Mouse (Mus musculus) heart, postnatal 14 days (tissue): Measurements from ENCODE around the gene Gtf2a1l. TPM values are rescaled to one million over a fixed set of nuclear protein-coding genes. Genes with fewer than 3 reads are reported as not detected.

Experiments
- DNase-seq, 2 experiments: peaks; one replicate each; pipeline ENCODE4 v3.0.0; 2021 to 2022
- intact Hi-C: fragments of 180-260 bp; cut with DNase I; formaldehyde crosslinking; loops from one replicate; pipeline ENCODE4 v1.15.1; 2025
- total RNA-seq, 2 experiments: library from RNA; stranded (reverse); gene quantifications; 2 replicates each; pipeline ENCODE4 v1.2.3; 2021

The Gtf2a1l gene
- total RNA-seq, 2 experiments from 2014 or later = not detected

- intact Hi-C loops = no loop called here
- no peak for DNase-seq
Measured at GRCm38 (mm10) chr17:88763396-88764135, 95.1 kb downstream of the Gtf2a1l start.

GRCm38 (mm10) chr17:88764136-88764485 is 95.7 kb downstream of the Gtf2a1l start:
- intact Hi-C loops = no loop called here

More at GRCm38 (mm10) chr17:88764136-88764485, 95.7 kb downstream of the Gtf2a1l start:
- DNase-seq = no peak

Other genes with a start within 250 kb of the Gtf2a1l start
- 10 to 100 TPM; 11.9 to 13.5 TPM for gene Foxn2, start 227.9 kb upstream of the Gtf2a1l start, total RNA-seq
- 10 to 100 TPM; 11.4 to 12.3 TPM for gene Ppp1r21, start 138.5 kb upstream of the Gtf2a1l start, total RNA-seq
- gene Ston1, start 71.0 kb upstream of the Gtf2a1l start, total RNA-seq = 10 to 100 TPM; 25.4 to 25.6 TPM
- gene Lhcgr, start 123.3 kb downstream of the Gtf2a1l start, total RNA-seq = under 1 TPM in 1 of 2 experiments, not detected in 1; 0.20 TPM